Mouse (Mus musculus): ENCODE results near the gene Gm3453.
"Not testable (repeated sequence)": the region's sequence is repeated elsewhere in the genome, so short reads cannot be mapped to it uniquely, and the experiment has no call there.

The Gm3453 gene

DNA sequence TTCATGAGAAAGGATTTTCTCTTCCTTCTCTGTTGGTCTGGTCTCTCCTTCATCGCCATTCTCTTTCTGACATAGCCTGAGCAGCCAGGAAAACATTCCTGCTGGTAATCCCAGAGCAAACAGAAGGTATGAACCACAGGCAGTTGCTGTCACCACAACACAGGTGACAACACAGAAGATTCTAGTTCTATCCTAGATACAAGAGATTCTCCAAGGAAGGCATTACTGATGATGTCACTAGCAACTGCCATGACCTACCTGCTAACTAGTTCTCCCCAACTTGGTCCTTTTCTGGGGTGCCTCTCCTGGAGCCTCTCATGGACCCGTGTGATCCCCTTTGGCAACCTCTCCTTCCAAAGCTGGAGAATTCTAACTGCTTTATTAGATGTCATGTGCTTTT is at the start of gene Gm3453:
Gm3453 (minus strand) TSS at position 101 of the 400 bp plus-strand sequence.
- DNase-seq (ENCODE audit: low spot score) = not testable (repeated sequence)

DNA sequence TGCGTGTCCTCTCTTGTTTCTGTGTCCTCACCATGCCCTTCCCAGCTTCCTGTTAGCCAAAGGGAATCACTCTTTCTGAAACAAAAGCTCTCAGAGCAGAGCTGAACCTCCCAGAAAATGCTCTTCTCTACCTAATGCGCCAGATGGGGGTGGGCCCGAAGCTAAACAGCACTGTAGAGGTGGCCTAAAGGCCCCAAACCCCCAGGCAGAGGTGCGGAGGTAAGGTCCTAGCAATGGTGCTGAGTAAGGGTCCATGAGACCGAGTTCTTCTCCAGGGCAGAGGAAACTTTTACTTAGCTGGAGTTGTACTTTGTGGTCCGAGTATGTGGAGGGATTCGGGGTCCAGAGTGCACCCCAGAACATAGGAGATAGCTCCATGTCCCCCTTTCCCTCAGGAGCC is 8.2 kb upstream of the Gm3453 start:
- not testable (repeated sequence) for DNase-seq (ENCODE audit: low spot score)

DNA sequence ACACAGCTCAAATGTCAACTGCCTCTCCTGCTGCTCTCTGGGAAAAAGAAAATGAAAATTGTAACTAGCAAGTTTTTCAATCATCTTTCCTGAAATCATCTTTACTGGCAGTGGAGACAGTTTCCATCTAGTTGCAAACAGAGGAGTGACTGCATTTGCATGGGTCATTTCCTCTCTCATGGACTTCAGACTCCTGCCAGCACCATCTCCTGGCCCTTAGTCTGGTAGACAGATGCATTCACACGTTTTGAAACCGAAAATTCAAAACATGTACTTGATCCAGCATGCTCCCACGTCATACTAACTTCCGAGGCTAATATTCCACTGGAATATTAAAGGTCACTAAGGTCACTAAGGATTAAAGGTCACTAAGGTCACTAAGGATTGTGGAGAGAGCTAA is 16.5 kb downstream of the Gm3453 start:
- not testable (repeated sequence) for DNase-seq (ENCODE audit: low spot score)

DNA sequence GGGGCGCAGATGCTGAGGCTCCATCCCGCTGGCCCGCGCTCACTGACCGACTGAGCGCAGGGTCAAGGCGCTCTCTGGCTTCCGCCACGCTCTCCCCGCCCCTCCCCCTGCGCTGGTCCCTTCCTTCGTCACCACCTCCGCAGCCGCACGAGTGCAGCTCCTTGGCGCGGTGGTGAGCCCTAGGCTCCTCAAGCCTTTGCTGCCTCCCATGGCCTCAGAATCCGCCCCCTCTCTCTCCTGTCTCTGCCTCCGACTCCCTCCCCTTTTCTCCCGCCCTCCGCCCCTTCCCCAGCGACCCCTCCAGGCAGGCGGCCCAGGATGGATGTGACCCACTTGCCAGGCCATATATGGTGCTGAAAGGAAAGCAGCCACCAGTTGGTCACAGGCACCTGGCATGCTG is 17.3 kb downstream of the Gm3453 start, which contains the start of gene Gm3248:
Gm3248 (minus strand) TSS at position 111 of the 400 bp plus-strand sequence.
- DNase-seq (ENCODE audit: low spot score) = peak; percentile 2

DNA sequence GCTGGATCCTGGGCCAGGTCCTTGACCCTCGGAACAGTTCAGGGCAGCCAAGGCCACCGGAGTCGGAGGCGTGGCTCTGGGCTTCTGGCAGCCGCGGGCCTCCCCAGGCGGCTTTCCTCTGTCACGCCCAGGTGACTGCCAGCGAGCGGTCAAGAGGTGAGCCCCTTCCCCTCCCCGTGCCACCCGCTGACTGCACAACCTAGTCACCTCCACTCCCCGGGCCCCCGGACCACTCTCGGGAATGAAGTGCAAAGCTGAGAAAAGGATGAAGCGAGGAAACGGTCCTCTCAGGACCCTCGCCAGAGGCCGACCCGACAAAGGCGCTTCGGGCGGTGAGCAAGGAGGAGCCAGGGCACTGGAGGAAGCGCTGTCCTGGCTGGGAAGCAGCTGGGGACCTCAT is 17.8 kb downstream of the Gm3453 start:
- DNase-seq (ENCODE audit: low spot score) = peak; percentile 4

DNA sequence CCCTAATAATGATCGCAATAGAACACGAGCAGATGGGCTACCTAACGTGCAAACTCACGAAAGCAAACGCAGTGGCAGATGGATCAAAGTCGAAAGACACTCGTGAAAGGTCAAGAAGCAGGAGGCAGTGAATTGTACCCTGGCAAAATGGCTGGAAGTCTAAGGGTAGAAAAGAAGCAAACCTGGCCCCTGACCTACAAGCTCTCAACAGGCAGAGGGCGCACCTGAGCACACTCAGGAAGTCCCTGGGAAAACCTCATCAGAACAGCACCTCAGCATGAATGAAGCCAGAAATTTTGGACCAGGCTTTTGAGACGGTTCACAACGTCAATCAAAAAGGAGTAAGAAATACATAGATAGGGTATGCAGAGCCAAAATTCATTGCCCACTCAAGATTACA is 18.5 kb downstream of the Gm3453 start:
- not testable (repeated sequence) for DNase-seq (ENCODE audit: low spot score)

DNA sequence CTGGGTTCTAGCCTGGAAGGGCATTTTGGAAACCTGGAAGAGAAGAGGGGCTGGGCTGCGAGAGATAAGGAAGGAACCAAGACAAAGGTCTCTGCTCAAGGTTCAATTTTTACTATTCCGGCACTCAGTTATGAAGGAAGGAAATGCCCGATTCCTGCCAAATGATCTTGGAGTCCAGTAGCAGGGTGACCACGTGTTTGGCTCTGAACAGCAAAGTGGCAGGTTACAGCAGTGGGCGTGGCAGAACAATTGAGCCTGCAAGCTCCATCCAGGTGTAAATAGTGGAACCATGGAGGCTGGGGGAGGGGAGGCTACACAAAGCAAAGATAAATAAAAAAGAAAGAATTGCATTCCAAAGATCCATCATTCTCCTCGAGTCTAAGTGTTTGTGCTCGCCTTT is 55.7 kb downstream of the Gm3453 start:
- not testable (repeated sequence) for DNase-seq (ENCODE audit: low spot score)

Data from yolk sac, embryonic 10.5 days (tissue).